Mouse (Mus musculus) ES-Bruce4 (cell line): ENCODE measurements around the gene Klhl21.

Experiments
- CTCF ChIP-seq: IDR thresholded peaks from one replicate; pipeline ENCODE4 v1.8.1; 2011; ENCODE audit warnings: low read depth, low read length
- EP300 ChIP-seq: IDR thresholded peaks from 2 replicates; pipeline ENCODE4 v1.6.1; 2011; ENCODE audit warnings: low read depth, low read length; ENCODE audit not compliant: insufficient read depth
- POLR2A ChIP-seq: IDR thresholded peaks from one replicate; pipeline ENCODE4 v1.8.1; 2011; ENCODE audit warnings: low read length; ENCODE audit not compliant: insufficient read depth

GRCm38 (mm10) chr4:151992091-151992490 lies 16.5 kb upstream of the Klhl21 start:
- TF ChIP-seq POLR2A (no peak), CTCF (no peak), EP300 (no peak)
